Comparison of ENCODE assay signal across 9 mouse cellular contexts in genomic region chr1:59252762-59253161, GRCm38 (mm10). TPM values are rescaled to one million over a fixed set of nuclear protein-coding genes. Genes with fewer than 3 reads are reported as not detected.
DNase-seq lines count a peak whose midpoint lies in the region; ATAC-seq and TF ChIP-seq lines count a peak whose summit lies in the region.
"Had no signal": no experiment of that assay in that cellular context is flagged by ENCODE, and none has a peak within 500 bp of the region (broad histone marks: within the 10 kb centered on the region; RNA-seq: fewer than 3 reads in every experiment).

No protein-coding gene starts in this region.

- H3K27me3 ChIP-seq in heart, embryonic 11.5 days (ENCODE audit: control insufficient read depth, insufficient read depth, low read length) = peaks cover 6% of the 10 kb centered on the region; the same call in 1 of the 2 replicates
- peaks cover 17% of the 10 kb centered on the region; the same call in 1 of the 2 replicates for H3K27me3 ChIP-seq in forebrain, embryonic 12.5 days
- H3K27me3 ChIP-seq in midbrain, embryonic 13.5 days = peaks cover 7% of the 10 kb centered on the region

- TF ChIP-seq CTCF in gastrocnemius, adult 2 months (IDR thresholded peaks at IDR 0.05) = no peak

- no peaks in the 10 kb centered on the region for H3K36me3 ChIP-seq in heart, embryonic 11.5 days (ENCODE audit: control insufficient read depth, insufficient read depth, low read length)
- no peaks in the 10 kb centered on the region for H3K36me3 ChIP-seq in forebrain, embryonic 12.5 days (replicated peaks)
- H3K36me3 ChIP-seq in midbrain, embryonic 13.5 days = no peaks in the 10 kb centered on the region

- WGBS in heart, embryonic 11.5 days (ENCODE audit: insufficient replicate concordance) = 17% methylated on average over 6 of the region's 7 CpGs
- WGBS in forebrain, embryonic 12.5 days = 8% methylated on average over 4 of the region's 7 CpGs
- WGBS in midbrain, embryonic 13.5 days = 7% methylated on average over 7 of the region's 7 CpGs

- no peaks in the 10 kb centered on the region for H3K9me3 ChIP-seq in heart, embryonic 11.5 days (replicated peaks; ENCODE audit: control insufficient read depth, low read length)
- no peaks in the 10 kb centered on the region for H3K9me3 ChIP-seq in forebrain, embryonic 12.5 days
- H3K9me3 ChIP-seq in midbrain, embryonic 13.5 days = no peaks in the 10 kb centered on the region

- peaks cover 5% of the 10 kb centered on the region; the same call in 1 of the 2 replicates for H3K4me1 ChIP-seq in heart, embryonic 11.5 days (ENCODE audit: control insufficient read depth, insufficient read depth, low read length)
- H3K4me1 ChIP-seq in forebrain, embryonic 12.5 days = peaks cover 14% of the 10 kb centered on the region
- H3K4me1 ChIP-seq in midbrain, embryonic 13.5 days (replicated peaks) = peaks cover 17% of the 10 kb centered on the region

- no peak overlapping the region for H3K27ac ChIP-seq in heart, embryonic 11.5 days (ENCODE audit: low read depth, low read length)
- no peak overlapping the region for H3K27ac ChIP-seq in forebrain, embryonic 12.5 days
- no peak overlapping the region for H3K27ac ChIP-seq in midbrain, embryonic 13.5 days
- no peak overlapping the region for H3K27ac ChIP-seq in gastrocnemius, adult 2 months

- no peak overlapping the region; the same call in 1 of the 2 replicates for H3K4me3 ChIP-seq in heart, embryonic 11.5 days (ENCODE audit: low read depth, low read length)
- no peak overlapping the region; the same call in 1 of the 2 replicates for H3K4me3 ChIP-seq in forebrain, embryonic 12.5 days (replicated peaks)
- peak overlapping the region; percentile 26 for H3K4me3 ChIP-seq in midbrain, embryonic 13.5 days (replicated peaks)
- no peak overlapping the region for H3K4me3 ChIP-seq in gastrocnemius, adult 2 months
- H3K4me3 ChIP-seq: erythroblast, embryonic 14.5 days had no signal

- H3K4me2 ChIP-seq in heart, embryonic 11.5 days = peak overlapping the region; percentile 59
- peak overlapping the region; percentile 55 for H3K4me2 ChIP-seq in forebrain, embryonic 12.5 days
- peak overlapping the region; percentile 50 for H3K4me2 ChIP-seq in midbrain, embryonic 13.5 days (replicated peaks)

- no peak for ATAC-seq in heart, embryonic 11.5 days (replicated peaks; ENCODE audit: insufficient number of reproducible peaks, low FRiP score, low TSS enrichment)
- no peak for ATAC-seq in forebrain, embryonic 12.5 days (ENCODE audit: low FRiP score)
- ATAC-seq in midbrain, embryonic 13.5 days = no peak

- no peak overlapping the region for H3K9ac ChIP-seq in heart, embryonic 11.5 days (ENCODE audit: low read depth, low read length)
- H3K9ac ChIP-seq in forebrain, embryonic 12.5 days = no peak overlapping the region
- no peak overlapping the region for H3K9ac ChIP-seq in midbrain, embryonic 13.5 days (replicated peaks)

- no peak for DNase-seq in heart, postnatal 14 days
- peak; percentile 48 for DNase-seq in kidney, postnatal 14 days
- no peak for DNase-seq in gastrocnemius, adult 2 months
- DNase-seq in natural killer cell, adult 2 months (ENCODE audit: low spot score in 2 of 2) = no peak
- no peak for DNase-seq in urinary bladder, adult 18-20 months (ENCODE audit: low spot score in 2 of 2)

- intact Hi-C loops in heart, postnatal 14 days (cut with DNase I) = no loop called here
- intact Hi-C loops in gastrocnemius, adult 2 months (cut with DNase I) = no loop called here

RNA-seq across cellular contexts. Expression of gene Cdk15, which starts 3.9 kb away (rescaled TPM):
- polyA plus RNA-seq in heart, embryonic 11.5 days (2014; fragmentation: Nextera tagmentation; extraction: Ambion mirVana) = 0.50 TPM in 1 of 2 replicates, not detected in the other
- under 1 TPM in 1 of 2 experiments, not detected in 1; 0.26 TPM for total RNA-seq in heart, postnatal 14 days (2021)
- 0.13 and 0.37 TPM in 2 replicates for polyA plus RNA-seq in forebrain, embryonic 12.5 days (2016; fragmentation: Nextera tagmentation; extraction: Ambion mirVana)
- 0.57 and 1.1 TPM in 2 replicates for polyA plus RNA-seq in midbrain, embryonic 13.5 days (2015; fragmentation: Nextera tagmentation; extraction: Ambion mirVana)
- under 1 TPM in 1 of 2 experiments, not detected in 1; 0.14 TPM for total RNA-seq in gastrocnemius, adult 2 months (2021)
- polyA plus RNA-seq: erythroblast, embryonic 14.5 days had no signal

RNA-seq across cellular contexts. Expression of gene Als2, which starts 15.7 kb away (rescaled TPM):
- polyA plus RNA-seq in heart, embryonic 11.5 days (2014; fragmentation: Nextera tagmentation; extraction: Ambion mirVana) = 10.1 and 13.3 TPM in 2 replicates
- 1 to 10 TPM; 8.5 to 9.2 TPM for total RNA-seq in heart, postnatal 14 days (2021)
- 21.6 and 22.1 TPM in 2 replicates for polyA plus RNA-seq in forebrain, embryonic 12.5 days (2016; fragmentation: Nextera tagmentation; extraction: Ambion mirVana)
- polyA plus RNA-seq in midbrain, embryonic 13.5 days (2015; fragmentation: Nextera tagmentation; extraction: Ambion mirVana) = 18.4 and 19.6 TPM in 2 replicates
- 10 to 100 TPM; 17.3 to 17.8 TPM for total RNA-seq in gastrocnemius, adult 2 months (2021)
